Mouse (Mus musculus) cerebellum, adult 9-11 months (tissue): ENCODE measurements around the gene Cdyl.

Experiments used
- DNase-seq: peaks from one replicate; pipeline ENCODE4 v3.0.0; 2022

Cdyl gene

DNA sequence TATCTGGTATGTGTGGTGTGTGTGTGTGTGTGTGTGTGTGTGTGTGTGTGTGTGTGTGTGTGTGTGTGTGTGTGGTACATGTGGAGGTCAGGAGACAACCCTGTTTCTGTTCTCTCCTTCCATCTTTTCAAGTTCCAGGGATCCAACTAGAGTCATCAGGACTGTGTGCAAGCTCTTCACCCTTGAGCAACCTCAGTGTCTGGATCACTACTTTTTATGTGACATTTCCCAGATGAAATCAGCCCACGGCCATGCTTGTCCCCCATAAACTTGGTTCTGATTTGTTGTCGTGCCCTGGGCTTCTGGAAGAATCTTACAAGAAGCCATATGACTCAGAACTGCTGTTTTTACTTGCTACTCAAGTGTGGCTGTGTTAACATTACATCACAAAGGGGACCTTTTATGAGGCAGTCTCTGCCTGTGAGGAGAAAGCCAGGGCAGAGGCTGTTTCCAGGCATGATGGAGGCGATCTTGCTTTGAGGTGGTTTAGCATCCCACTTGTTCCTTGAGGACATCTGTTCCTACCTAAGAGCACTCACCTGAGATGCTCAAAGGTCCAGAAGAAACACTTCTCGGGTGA is at the start of gene Cdyl:
Gene Cdyl, plus strand, starts transcription at position 428 of the 580 bp plus-strand sequence.
- no peak for DNase-seq

- DNase-seq: no peak
Measured at GRCm38 (mm10) chr13:35610718-35611117, 48.9 kb upstream of the Cdyl start.

DNA sequence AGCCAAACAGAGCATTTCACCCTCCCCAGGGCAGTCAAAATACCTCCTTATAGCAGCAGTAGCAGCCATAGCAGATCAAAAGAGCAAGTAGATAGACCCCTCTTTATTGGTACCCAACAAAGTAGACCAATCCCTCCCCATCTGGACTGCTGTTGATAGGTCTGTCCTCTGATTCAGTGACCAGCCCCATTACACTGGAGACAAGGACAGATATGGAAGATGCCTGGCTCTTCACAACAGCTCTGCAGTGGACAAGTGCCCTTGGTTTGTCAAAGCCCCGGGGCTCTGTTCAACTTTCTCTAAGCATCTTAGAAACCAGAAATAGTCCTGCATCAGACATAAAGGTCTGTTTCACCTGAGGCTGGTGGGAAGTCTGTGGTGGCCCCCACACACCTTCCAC is 47.1 kb upstream of the Cdyl start:
- no peak for DNase-seq

GRCm38 (mm10) chr13:35614832-35615479 is 44.7 kb upstream of the Cdyl start:
- no peak for DNase-seq

DNA sequence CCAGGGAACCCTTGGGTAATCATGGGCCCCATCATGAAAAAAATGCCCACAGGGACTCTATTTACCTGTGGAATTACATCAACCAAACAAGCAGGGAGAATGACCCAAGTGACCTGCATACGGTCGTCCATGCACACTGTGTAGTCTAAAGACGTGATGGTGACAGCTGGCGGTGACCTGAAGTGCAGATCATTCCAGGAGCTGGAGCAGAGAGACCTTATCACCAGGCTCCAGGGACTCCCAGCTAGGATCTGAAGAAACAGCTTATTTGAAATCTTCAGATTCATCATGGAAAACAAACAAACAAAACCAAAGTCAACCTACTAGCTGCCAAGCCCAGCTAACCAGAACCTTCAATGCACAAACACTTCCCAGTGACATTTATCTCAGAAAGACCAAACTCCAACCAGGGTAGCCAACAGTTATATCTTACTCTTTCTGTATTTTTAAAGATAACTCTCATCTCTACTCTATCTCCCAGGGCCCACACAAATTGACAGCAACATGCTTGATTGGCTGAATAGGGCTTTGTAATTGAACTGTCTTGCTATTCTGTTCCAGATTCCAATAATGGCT is 43.0 kb upstream of the Cdyl start:
- DNase-seq: no peak

GRCm38 (mm10) chr13:35619356-35619755 is 40.3 kb upstream of the Cdyl start:
- DNase-seq: no peak

GRCm38 (mm10) chr13:35620756-35621155 is 38.9 kb upstream of the Cdyl start:
- no peak for DNase-seq

GRCm38 (mm10) chr13:35624831-35625230 is 34.8 kb upstream of the Cdyl start:
- no peak for DNase-seq

GRCm38 (mm10) chr13:35625556-35625955 is 34.1 kb upstream of the Cdyl start:
- no peak for DNase-seq

- no peak for DNase-seq
Measured at GRCm38 (mm10) chr13:35627319-35627718, 32.3 kb upstream of the Cdyl start.

DNA sequence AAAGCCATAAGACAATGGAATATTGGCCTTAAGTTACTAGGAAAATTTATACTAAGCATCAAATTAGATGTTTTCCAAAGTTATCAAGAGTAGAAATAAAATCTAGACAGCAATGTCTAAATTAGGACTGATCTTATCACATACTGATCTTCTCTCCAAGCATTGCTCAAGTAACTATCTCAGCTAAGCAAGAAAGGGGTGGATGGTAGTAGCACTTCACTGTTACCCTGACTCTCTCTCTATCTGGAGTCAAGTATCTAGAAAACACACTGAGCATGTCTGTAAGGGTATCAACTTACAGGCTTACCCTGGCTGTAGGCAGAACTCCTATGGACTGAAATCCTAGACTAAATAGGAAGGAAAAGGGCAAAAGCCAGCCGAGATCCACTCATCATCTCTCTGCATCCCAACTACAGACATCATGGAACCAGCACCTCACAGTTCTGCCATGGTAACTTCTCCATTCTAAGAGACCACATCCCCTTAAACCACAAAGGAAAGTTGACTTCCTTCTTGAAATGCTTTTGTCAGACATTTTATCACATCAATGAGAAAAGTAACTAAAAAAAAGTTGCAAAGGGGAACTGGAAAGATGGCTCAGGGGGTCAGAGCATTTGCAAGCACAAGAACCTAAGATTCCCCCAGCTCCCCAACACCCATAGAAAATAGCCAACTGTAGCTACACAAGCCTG is 12.4 kb upstream of the Cdyl start:
- no peak for DNase-seq

DNA sequence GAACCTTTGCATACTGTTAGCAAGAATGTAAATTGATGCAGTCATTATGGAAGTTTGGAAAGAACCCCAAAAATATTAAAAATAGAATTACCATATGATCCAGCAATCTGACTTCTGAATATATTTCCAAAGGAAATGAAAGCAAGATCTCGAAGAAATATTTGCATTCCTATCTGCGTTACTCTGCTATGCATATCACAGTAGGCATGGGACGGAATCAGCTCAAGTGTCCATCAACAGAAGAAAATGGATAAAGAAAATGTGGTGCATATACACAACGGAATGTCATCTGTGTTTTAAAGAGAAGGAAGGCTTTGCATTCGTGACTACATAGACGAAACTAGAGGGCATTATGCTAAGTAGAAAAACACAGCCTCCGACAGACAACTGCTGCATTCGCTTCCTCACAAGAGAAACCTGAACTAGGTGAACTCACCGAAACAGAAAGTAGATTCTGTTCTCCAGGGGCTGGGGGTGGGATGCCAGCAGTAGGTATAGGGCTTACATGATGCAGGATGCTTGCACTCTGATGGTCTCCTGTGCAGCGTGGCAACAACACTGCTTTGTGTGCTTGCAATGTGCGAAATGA is 9.3 kb upstream of the Cdyl start:
- DNase-seq: no peak

DNA sequence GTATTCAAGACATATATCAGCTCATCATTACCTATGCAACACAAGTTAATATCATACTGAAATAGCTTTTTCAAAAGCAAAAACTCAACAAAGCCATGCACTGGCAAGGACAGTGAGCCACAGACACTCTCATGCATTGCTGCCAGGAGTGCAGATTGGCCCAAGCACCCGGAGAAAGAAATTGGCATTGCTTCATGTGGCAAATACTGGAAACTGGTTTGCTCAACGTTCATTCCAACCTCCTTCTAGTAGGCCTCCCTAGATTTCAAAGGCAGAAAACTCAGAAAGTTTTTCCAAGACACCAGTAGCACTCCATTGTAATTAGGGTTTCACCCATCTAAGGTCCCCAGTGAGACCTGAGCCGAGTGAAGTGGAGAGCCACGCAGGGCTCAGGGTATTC is 6.8 kb upstream of the Cdyl start:
- DNase-seq: peak; percentile 43

DNA sequence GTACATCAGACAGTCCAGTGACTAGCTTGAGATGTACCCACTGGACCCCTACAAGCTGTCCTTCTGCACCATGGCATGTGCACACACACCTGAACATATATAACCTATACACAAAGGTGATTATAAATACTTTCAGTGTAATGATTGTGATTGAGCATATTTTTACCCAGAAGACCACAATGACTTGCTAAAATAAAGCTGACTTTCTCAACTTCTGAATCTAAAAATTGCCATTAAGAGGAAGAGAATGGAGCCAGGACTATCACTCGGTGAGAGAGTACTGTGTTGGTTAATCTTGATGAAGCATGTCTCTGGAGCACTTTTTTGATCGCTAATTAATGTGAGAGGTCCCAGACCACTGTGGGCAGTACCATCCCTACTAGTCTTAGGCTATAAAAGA is 2.8 kb upstream of the Cdyl start:
- no peak for DNase-seq

GRCm38 (mm10) chr13:35665456-35665855 is 5.8 kb downstream of the Cdyl start:
- DNase-seq: no peak

DNA sequence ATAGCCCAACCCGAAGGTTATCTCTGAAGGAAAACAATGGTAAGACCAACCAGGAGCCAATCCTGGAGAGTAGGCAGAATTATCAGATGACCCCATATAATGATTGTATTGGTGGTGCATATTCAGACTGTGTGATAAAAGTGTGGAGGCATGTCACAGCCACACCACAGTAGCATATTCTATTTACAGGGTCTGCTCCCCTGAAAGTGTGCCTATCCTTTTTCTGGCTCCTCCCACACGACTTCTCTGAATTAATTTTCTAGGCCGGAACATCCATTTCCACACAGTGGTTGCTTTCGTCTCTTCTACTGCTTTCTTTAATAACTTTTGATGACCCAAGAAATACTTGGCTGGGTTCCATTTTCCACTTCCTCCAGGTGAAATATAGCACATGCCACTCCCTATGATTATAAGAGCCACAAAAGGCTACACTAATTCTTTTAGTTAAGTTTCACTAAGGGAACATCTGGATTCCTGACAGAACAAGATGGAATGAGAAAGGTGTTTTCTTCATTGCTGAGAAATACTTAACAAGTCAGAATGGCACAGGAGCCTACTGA is 10.4 kb downstream of the Cdyl start:
- DNase-seq: no peak

DNA sequence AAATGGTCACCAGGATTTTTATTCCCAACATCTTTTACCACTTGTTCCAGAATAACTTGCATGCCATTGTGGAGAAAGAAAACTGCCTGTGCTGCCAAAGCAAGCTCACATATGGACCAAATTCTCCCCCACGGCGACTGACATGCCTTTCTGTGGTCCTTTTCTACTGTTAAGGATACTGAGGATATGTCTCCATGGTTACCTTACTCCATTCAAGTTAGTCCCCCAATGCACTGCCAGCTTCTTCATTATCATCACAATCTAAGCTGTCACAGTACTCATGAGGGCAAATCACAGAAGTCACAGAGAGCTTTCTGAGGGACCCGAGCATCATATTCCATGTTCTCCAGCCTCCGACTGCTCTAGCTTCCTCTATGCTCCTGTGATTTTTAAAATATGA is 11.2 kb downstream of the Cdyl start:
- no peak for DNase-seq

- DNase-seq: no peak
Measured at GRCm38 (mm10) chr13:35676921-35677320, 17.3 kb downstream of the Cdyl start.

DNA sequence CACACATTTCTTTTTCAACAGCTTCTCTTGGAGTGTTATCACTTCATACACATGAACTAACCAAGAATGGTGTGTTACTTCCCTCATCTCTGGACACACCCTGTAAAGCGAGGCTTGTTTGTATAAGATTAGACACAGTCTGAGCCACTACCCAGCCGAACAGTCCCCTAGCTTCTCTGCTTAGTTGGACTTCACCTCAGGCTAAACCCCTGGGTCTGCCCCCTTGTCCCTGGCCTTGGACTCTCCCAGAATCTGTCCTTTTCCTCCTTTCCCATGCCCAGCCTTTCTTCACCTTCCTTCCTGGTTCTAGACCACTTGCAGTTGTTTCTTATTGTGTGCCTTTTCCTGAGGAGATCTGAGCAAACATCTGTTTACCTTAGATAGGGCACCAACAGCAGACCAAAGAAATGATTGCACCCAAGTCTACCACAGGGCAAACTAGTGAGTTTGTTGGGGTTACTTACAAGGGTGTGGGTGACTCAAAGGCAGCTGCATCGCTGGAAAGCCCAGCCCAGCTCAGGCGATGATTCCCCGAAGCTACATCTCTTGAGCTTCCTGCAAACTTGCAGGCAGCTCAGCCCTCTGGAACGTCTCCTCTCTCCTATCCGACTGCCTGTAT is 17.9 kb downstream of the Cdyl start:
- no peak for DNase-seq

GRCm38 (mm10) chr13:35678691-35679090 is 19.1 kb downstream of the Cdyl start:
- DNase-seq: no peak

GRCm38 (mm10) chr13:35681361-35681760 is 21.7 kb downstream of the Cdyl start:
- DNase-seq: no peak

- peak; percentile 2 for DNase-seq
Measured at GRCm38 (mm10) chr13:35686273-35686672, 26.6 kb downstream of the Cdyl start.

DNA sequence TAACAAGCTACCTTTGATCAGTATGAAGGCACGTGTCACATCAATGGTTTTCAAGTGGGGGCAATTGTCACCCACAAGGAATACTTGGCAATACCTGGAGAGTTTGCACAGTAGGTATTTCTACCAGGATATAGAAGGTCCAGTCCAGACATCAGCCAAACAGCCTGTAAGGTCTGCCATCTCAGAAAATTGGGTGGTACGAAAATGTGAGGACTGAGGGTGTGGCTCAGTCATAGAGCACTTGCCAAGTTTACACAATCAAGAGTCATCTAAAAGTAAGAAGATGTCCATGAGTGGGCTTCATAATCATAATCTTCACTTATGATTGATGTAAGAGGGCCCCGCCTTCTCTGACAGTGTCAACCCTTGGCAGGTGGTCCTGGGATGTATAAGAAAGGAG is 29.9 kb downstream of the Cdyl start:
- DNase-seq: no peak
